Mouse (Mus musculus) forebrain, embryonic 14.5 days (tissue): ENCODE results near the gene Mxd3. TPM values are rescaled to one million over a fixed set of nuclear protein-coding genes. Genes with fewer than 3 reads are reported as not detected.

Experiments used
- ATAC-seq: fragments of 200-750 bp; cut with Nextera tagmentation; 2 replicates; pipeline ENCODE4 v1.8.0; 2017; ENCODE audit warnings: mild to moderate bottlenecking, moderate library complexity
- DNase-seq: peaks from one replicate; pipeline ENCODE4 v3.0.0-alpha.2; 2015; ENCODE audit warnings: low spot score
- H3K27ac ChIP-seq: fragments of 300-500 bp; sonication (generic); 2 replicates; pipeline ENCODE4 v1.5.1; 2014; ENCODE audit warnings: low read depth, mild to moderate bottlenecking, control low read depth, low read length, moderate library complexity
- H3K27me3 ChIP-seq: fragments of 300-500 bp; sonication (generic); replicated peaks from 2 replicates; pipeline ENCODE4 v1.6.1; 2014; ENCODE audit warnings: low read length, control low read depth, mixed read lengths; ENCODE audit not compliant: control insufficient read depth, insufficient read depth
- H3K36me3 ChIP-seq: fragments of 300-500 bp; sonication (generic); 2 replicates; pipeline ENCODE4 v1.6.1; 2014; ENCODE audit warnings: low read length, control low read depth; ENCODE audit not compliant: control insufficient read depth, insufficient read depth
- H3K4me1 ChIP-seq: fragments of 300-500 bp; sonication (generic); 2 replicates; pipeline ENCODE4 v1.6.1; 2014; ENCODE audit warnings: antibody characterized with exemption, low read length, control low read depth; ENCODE audit not compliant: control insufficient read depth, insufficient read depth
- H3K4me2 ChIP-seq: fragments of 300-500 bp; sonication (generic); 2 replicates; pipeline ENCODE4 v1.6.1; 2014; ENCODE audit warnings: mild to moderate bottlenecking, control low read depth, low read length
- H3K4me3 ChIP-seq: fragments of 300-500 bp; sonication (generic); 2 replicates; pipeline ENCODE4 v1.5.1; 2014; ENCODE audit warnings: low read depth, low read length, control low read depth
- H3K9ac ChIP-seq: fragments of 300-500 bp; sonication (generic); 2 replicates; pipeline ENCODE4 v1.6.1; 2014; ENCODE audit warnings: mild to moderate bottlenecking, low read length, control low read depth, moderate library complexity
- H3K9me3 ChIP-seq: fragments of 300-500 bp; sonication (generic); replicated peaks from 2 replicates; pipeline ENCODE4 v1.6.1; 2016; ENCODE audit warnings: low read length, control low read depth, mixed read lengths; ENCODE audit not compliant: control insufficient read depth
- WGBS: fragments of 180-500 bp; shearing (Covaris S2); extraction: QIAGEN DNeasy Blood & Tissue Kit; methylation state at CpG from one replicate; pipeline ENCODE4 v1.1.7; 2014; 5-methylcytosine and 5-hydroxymethylcytosine counted together
- polyA plus RNA-seq: library from polyadenylated mRNA; unstranded; fragments of >200 nt; fragmentation: Nextera tagmentation; extraction: Ambion mirVana; gene quantifications from 2 replicates; pipeline ENCODE4 v1.2.1, GENCODE M21; 2014

Mxd3 gene
- polyA plus RNA-seq: 33.2 and 37.1 TPM in 2 replicates

GRCm38 (mm10) chr13:55329683-55330566, at the start of gene Mxd3:
Gene Mxd3 (minus strand): TSS chr13:55329823.
- Histone ChIP-seq H3K4me2 (peak within 1 kb of the TSS; percentile 85), H3K27me3 (no peaks in the 10 kb centered on the region), H3K36me3 (peaks cover 20% of the 10 kb centered on the region), H3K9ac (peak within 1 kb of the TSS; percentile 72), H3K4me3 (peak within 1 kb of the TSS; percentile 56), H3K4me1 (peaks cover 23% of the 10 kb centered on the region), H3K27ac (peak within 1 kb of the TSS; percentile 85), H3K9me3 (no peaks in the 10 kb centered on the region)
- WGBS: under 1% methylated on average over 77 of the region's 82 CpGs
- ATAC-seq: peak; percentile 86
- peak; percentile 89 for DNase-seq

GRCm38 (mm10) chr13:55378907-55379580, 49.4 kb upstream of the Mxd3 start:
- H3K36me3 ChIP-seq: no peaks in the 10 kb centered on the region
- DNase-seq (no peak), ATAC-seq (no peak)
- H3K9ac ChIP-seq: no peak overlapping the region
- no peaks in the 10 kb centered on the region for H3K4me1 ChIP-seq
- H3K4me2 ChIP-seq: no peak overlapping the region
- WGBS: 4% methylated on average over 32 of the region's 32 CpGs
- peaks cover 38% of the 10 kb centered on the region for H3K27me3 ChIP-seq
- H3K4me3 ChIP-seq: no peak overlapping the region
- H3K27ac ChIP-seq: no peak overlapping the region
- H3K9me3 ChIP-seq: no peaks in the 10 kb centered on the region

- H3K36me3 ChIP-seq: no peaks in the 10 kb centered on the region
- H3K27ac ChIP-seq: no peak overlapping the region
- no peaks in the 10 kb centered on the region for H3K4me1 ChIP-seq
- no peak overlapping the region for H3K4me2 ChIP-seq
- no peak overlapping the region for H3K4me3 ChIP-seq
- no peak for DNase-seq
- no peak for ATAC-seq
- no peaks in the 10 kb centered on the region for H3K9me3 ChIP-seq
- no peak overlapping the region for H3K9ac ChIP-seq
- peaks cover 33% of the 10 kb centered on the region for H3K27me3 ChIP-seq
- 58% methylated on average over 2 of the region's 2 CpGs for WGBS
These were observed 46.3 kb upstream of the Mxd3 start for GRCm38 (mm10) chr13:55375877-55376276.

GRCm38 (mm10) chr13:55374206-55374924, 44.7 kb upstream of the Mxd3 start:
- Histone ChIP-seq H3K9me3 (no peaks in the 10 kb centered on the region), H3K9ac (no peak overlapping the region), H3K4me1 (no peaks in the 10 kb centered on the region), H3K4me3 (no peak overlapping the region), H3K4me2 (no peak overlapping the region), H3K36me3 (no peaks in the 10 kb centered on the region), H3K27me3 (peaks cover 20% of the 10 kb centered on the region), H3K27ac (no peak overlapping the region)
- DNase-seq: no peak
- ATAC-seq: no peak
- WGBS: 70% methylated on average over 6 of the region's 6 CpGs

GRCm38 (mm10) chr13:55371740-55372139, 42.1 kb upstream of the Mxd3 start:
- Histone ChIP-seq H3K4me2 (no peak overlapping the region), H3K9ac (no peak overlapping the region), H3K4me1 (no peaks in the 10 kb centered on the region), H3K27ac (no peak overlapping the region), H3K9me3 (no peaks in the 10 kb centered on the region), H3K36me3 (no peaks in the 10 kb centered on the region), H3K4me3 (no peak overlapping the region), H3K27me3 (0 out of 2 replicates have a peak, but pooled peaks cover 6% of the 10 kb centered on the region)
- no peak for DNase-seq
- ATAC-seq: no peak
- 52% methylated on average over 4 of the region's 5 CpGs for WGBS

- Histone ChIP-seq H3K9me3 (no peaks in the 10 kb centered on the region), H3K36me3 (no peaks in the 10 kb centered on the region), H3K4me3 (no peak overlapping the region), H3K9ac (no peak overlapping the region), H3K27ac (no peak overlapping the region), H3K4me2 (no peak overlapping the region), H3K27me3 (0 out of 2 replicates have a peak, but pooled peaks cover 6% of the 10 kb centered on the region), H3K4me1 (no peaks in the 10 kb centered on the region)
- ATAC-seq: no peak
- no peak for DNase-seq
- WGBS: 79% methylated on average over 8 of the region's 8 CpGs
These were observed 41.5 kb upstream of the Mxd3 start for GRCm38 (mm10) chr13:55371007-55371681.

GRCm38 (mm10) chr13:55370234-55370633, 40.6 kb upstream of the Mxd3 start:
- Histone ChIP-seq H3K27me3 (0 out of 2 replicates have a peak, but pooled peaks cover 2% of the 10 kb centered on the region), H3K9ac (no peak overlapping the region), H3K4me2 (no peak overlapping the region), H3K9me3 (no peaks in the 10 kb centered on the region), H3K36me3 (no peaks in the 10 kb centered on the region), H3K4me3 (no peak overlapping the region), H3K4me1 (no peaks in the 10 kb centered on the region), H3K27ac (no peak overlapping the region)
- DNase-seq (no peak), ATAC-seq (no peak)
- WGBS: 71% methylated on average over 3 of the region's 3 CpGs

GRCm38 (mm10) chr13:55369531-55370114, 40.0 kb upstream of the Mxd3 start, which contains the start of gene Rgs14:
Gene Rgs14 (plus strand): TSS chr13:55369732.
- 61% methylated on average over 13 of the region's 13 CpGs for WGBS
- H3K4me1 ChIP-seq: no peaks in the 10 kb centered on the region
- no peak within 1 kb of the TSS for H3K27ac ChIP-seq
- no peak within 1 kb of the TSS for H3K4me3 ChIP-seq
- no peak within 1 kb of the TSS for H3K4me2 ChIP-seq
- H3K27me3 ChIP-seq: 0 out of 2 replicates have a peak, but pooled peaks cover 2% of the 10 kb centered on the region
- ATAC-seq (no peak), DNase-seq (no peak)
- no peaks in the 10 kb centered on the region for H3K36me3 ChIP-seq
- H3K9ac ChIP-seq: no peak within 1 kb of the TSS
- H3K9me3 ChIP-seq: no peaks in the 10 kb centered on the region
